Mouse (Mus musculus): ENCODE data around the gene Hikeshi.

The Hikeshi gene

GRCm38 (mm10) chr7:89940571-89941463 lies at the start of gene Hikeshi:
TSS of gene Hikeshi (minus strand) at chr7:89941204.
- CTCF ChIA-PET = interaction anchor here (0.6 kb wide), 1 partner anchor 8 kb away, joined by 14 read pairs; no protein-coding TSS in a partner anchor

- CTCF ChIA-PET = no interaction called here
Measured at GRCm38 (mm10) chr7:89984421-89984820, 43.4 kb upstream of the Hikeshi start.

- CTCF ChIA-PET = no interaction called here
Measured at GRCm38 (mm10) chr7:89983441-89983840, 42.4 kb upstream of the Hikeshi start.

- CTCF ChIA-PET = no interaction called here
Measured at GRCm38 (mm10) chr7:89981557-89981956, 40.6 kb upstream of the Hikeshi start.

DNA sequence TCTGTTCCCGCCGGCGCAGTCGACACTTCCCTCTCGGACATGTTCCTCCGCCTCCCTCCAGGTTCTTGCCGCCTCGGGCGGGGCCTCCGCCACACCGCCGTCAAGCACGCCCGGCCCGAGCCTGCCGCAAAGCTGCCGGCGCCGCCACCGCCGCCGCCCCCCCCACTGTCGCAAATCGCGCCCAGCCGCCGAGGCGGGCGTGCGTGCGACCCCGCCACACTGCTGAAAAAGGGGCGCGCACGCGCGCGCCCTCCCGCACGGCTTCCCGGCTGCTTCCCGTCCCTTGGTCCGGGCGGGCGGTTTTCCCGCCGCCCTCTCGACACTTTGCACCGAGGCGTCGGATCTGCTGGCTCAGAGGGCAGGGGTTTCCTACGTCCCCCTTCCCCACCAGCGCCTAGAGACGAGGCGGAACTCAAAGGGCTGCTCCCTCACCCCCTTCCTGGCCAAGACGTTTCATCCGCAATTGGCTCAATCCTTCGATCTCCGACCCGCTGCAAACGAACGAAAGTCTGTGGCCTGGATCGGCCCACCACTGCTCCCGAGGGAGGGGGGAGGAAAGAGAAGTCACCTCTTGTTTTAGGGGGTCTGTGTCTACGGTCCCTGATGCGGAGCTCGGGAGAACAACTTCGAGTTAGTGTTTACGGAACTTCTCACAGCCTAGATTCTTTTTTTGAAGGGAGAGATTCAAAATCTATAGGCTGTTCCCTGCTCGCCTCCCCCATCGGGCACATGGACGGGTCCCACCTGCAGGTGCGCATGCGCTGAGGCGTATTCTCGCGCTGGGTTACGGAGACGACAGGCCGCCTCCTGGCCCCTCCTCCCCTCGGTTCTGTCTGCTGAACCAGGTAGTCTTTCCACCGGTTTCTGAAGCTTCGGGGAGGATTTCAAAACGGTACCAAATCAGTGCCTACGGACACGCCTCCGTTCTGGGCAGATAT lies 39.8 kb upstream of the Hikeshi start, which contains the start of gene Eed:
Gene Eed, minus strand, starts transcription at position 499 of the 938 bp plus-strand sequence.
- CTCF ChIA-PET = no interaction called here

- CTCF ChIA-PET = no interaction called here
Measured at GRCm38 (mm10) chr7:89980133-89980484, 39.1 kb upstream of the Hikeshi start.

DNA sequence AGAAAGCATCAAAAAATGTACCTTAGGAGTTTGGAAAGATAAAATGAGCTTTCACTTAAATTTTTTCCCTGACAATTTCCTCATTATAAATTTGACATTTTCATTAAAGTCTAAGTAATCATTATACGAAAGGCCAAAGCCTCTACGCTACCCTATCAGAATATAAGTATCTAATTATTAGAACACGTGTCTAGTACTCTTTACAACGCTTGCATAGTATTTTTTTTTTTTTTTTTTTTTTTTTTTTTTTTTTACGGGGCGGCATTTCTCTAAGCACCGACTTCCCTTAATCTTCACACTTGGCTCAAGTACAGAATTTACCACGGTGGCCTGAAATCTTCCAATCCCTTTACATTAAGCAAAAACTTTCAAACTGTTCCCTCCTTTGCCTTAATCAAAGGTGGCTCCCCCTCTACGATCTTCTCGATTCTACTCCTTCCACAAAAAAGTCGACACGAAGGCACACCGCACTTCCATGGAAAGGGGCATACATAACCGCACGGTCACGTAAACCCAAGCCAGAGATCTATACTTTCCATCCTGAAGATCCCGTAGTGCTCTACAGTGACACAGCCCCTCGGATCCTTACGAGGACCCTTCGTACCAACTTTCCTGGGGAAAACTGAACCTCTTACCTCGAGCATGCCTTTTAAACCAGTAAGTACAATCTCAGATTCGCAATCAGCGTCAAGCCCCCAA lies 38.6 kb upstream of the Hikeshi start:
- CTCF ChIA-PET = interaction anchor here (0.7 kb wide), 1 partner anchor 40 kb away, joined by 9 read pairs; no protein-coding TSS in a partner anchor

DNA sequence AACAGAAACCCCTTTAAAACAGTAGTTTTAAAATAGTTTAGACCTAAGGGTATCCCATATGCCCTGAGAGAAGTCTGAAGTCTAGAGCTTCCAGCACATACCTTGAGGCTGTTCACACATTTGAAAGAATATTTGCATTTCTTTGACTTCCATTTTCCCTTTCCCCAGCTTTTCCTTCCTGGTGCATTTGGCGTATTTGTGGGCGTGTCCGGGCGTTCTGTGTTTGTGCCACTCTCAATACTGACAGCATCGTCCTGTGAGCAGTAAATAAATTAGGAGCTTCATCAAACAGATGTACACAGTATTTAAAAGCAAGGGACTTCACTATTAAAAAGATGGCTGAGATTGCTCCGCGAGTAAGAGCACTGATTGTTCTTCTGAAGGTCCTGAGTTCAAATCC lies 35.8 kb upstream of the Hikeshi start:
- CTCF ChIA-PET = no interaction called here

DNA sequence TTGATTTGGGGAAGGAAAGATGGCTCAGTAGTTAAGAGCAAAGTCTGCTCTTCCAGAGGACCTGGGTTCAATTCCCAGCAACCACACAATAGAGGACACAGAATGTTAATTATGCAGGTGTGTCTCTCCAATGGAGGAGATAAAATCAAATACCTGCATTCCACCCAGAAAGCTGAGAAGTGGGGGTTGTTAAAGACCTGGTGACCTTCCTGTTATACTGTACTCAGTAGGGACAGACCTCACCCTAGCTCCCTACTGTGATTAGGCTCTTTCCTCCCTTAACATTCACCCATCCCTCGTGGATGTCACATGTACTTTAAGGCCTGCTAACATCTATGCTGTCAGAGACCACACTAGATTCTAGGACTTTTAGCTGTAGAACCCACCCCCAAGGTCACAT lies 34.6 kb upstream of the Hikeshi start:
- CTCF ChIA-PET = no interaction called here

- CTCF ChIA-PET = no interaction called here
Measured at GRCm38 (mm10) chr7:89967235-89967634, 26.2 kb upstream of the Hikeshi start.

GRCm38 (mm10) chr7:89966771-89967170 lies 25.8 kb upstream of the Hikeshi start:
- CTCF ChIA-PET = no interaction called here

DNA sequence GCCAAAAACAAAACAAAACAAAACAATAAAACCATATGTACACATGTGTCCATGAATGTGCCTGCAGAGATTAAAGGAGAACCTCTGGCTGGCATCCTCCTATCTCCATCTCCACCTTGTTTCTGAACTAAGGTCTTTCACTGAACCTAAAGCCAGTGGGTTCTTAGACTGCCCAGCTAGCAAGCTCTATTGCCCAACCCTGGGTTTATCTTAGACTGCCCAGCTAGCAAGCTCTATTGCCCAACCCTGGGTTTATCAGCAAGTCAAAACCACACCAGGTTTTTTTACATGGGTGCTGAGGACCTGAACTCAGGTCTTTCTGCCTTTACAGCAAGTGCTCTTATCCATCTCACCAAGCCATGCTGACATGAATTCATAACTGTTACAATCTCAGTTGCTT lies 22.1 kb upstream of the Hikeshi start:
- CTCF ChIA-PET = no interaction called here

- CTCF ChIA-PET = no interaction called here
Measured at GRCm38 (mm10) chr7:89957300-89957699, 16.3 kb upstream of the Hikeshi start.

- CTCF ChIA-PET = no interaction called here
Measured at GRCm38 (mm10) chr7:89954261-89954660, 13.3 kb upstream of the Hikeshi start.

DNA sequence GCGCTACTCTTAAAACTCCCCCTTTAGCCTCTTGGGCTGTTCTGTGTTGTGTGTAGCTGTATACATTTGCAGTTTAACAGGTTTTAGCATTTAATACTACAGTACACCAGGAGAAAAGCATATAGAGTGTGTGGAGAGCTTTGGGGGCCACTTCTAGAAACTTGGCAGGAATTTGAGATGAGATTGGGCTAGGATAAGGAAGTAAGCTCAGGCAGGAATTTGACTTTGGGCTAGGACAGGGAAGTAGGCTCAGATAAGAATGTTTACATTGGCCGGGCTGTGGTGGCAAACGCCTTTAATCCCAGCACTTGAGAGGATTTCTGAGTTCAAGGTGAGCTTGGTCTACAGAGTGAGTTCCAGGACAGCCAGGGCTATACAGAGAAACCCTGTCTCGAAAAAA lies 8.4 kb upstream of the Hikeshi start:
- CTCF ChIA-PET = interaction anchor here (0.5 to 0.7 kb wide), 2 partner anchors 9 to 194 kb away, joined by 3 to 14 read pairs; no protein-coding TSS in a partner anchor

GRCm38 (mm10) chr7:89948026-89948425 lies 7.0 kb upstream of the Hikeshi start:
- CTCF ChIA-PET = no interaction called here

DNA sequence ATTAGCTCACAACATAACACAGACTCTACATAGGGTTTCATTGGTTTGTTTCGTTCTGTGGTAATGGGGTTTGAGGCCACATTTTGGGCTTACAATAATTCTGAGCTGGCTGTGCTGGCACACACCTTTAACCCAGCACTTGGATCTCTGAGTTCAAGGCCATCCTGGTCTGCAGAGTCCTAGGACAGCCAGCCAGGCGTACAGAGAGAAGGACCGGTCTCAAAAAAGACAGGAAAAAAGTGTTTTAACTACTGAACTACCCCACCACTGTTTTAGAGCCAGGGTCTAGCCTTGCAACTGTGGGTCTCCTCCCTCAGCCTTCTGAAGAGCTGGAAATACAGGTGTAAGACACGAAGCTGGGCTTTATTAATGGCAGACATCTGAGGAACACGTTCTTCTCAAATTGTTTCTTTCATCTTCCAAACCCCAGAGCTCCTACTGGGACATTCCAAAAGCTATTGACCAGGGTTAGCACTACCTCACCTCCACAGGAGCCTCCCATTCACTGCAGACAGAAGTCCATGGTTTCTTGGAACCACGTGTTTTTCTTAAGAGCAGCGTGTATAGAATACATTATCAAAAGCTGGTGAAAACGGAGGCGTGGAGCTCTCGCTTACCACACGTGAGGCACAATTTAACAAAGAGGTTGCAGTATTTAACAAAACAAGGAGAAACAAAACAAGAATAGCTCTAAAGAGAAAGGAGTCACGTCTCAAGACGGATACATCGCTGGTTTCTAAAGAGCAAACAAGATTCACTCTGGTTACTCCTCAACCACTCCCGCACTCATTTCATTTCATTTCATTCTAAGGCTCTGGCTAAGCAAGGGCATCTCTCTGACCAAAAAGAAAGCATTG lies 1.3 kb downstream of the Hikeshi start:
- CTCF ChIA-PET = interaction anchor here (0.5 to 0.6 kb wide), 2 partner anchors 9 to 40 kb away, joined by 9 to 14 read pairs; no protein-coding TSS in a partner anchor

DNA sequence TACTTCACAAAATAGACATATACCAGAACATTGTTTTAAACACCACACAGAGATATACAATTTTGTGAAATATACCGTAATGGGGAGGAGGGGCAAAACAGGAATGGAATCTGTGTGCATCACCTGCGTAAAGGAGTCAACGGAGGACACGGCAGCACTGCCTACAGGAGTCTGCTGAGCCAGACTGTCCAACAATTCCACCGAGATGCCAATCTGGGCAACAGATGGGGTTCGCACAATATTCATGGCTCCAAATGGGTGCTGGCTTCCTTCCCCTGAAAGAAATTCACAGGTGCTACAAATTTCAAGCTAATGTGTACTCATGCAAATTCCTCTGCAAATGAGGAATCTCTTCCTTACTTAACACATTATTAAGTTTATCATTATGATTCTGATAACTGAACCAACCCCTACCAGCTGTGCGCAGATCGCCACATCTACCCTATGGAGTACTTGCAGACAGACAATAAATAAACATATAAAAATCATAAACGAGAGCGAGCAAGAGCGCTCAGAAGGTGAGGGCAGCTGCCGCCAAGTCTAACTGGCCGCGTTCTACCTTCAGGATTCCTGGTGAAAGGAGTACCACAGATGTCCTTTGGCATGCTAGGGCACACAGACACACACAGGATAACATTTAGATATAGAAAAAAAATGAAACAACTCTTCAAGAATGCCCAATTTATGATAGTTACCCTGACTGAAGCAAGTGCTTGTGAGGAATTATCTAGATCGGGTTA lies 17.4 kb downstream of the Hikeshi start:
- CTCF ChIA-PET = no interaction called here

DNA sequence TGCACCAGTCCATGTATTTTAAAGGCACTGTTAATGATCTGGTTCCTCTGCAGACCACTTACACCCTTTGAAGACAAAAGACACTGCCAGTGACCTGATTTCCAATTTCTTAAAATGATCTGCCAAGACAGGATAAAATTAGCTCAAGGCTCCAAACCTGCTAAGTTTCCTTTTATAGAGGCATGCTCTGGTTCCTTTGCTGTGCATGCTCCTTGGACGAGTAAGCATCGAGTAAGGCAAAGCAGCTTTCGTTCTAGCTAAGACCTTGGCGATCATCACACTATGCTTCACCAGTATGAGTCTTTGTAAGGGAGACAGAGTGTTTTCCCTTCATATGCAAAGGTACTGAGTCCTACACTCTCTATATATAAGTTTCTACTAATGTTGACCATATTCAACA lies 23.2 kb downstream of the Hikeshi start:
- CTCF ChIA-PET = no interaction called here

DNA sequence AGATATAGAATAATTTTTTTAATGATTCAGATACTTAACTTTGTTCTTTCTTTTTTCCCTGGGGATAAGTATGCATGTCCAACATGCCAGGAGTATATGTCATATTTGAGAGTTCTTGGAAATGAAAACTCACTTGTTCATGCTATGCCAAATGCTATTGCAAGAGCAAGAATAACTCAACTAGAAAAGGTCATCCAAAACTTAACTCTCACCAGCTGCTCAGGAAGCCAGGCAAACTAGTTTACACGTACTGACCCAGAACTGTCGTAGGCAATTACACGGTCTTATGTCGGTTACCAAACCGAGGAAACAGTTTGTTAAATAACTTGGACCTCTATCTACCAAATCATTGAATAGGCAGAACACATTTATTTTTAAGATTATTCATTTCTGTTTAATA lies 24.3 kb downstream of the Hikeshi start:
- CTCF ChIA-PET = interaction anchor here (0.8 kb wide), 1 partner anchor 21 kb away, joined by 3 read pairs; no protein-coding TSS in a partner anchor

Data from spleen, embryonic (tissue).